Mouse (Mus musculus) hindbrain, embryonic 14.5 days (tissue): ENCODE measurements around the gene Hnrnph1. TPM values are rescaled to one million over a fixed set of nuclear protein-coding genes. Genes with fewer than 3 reads are reported as not detected.
A peak's percentile ranks its signal among the peaks of the same experiment; 100 is the strongest.

ENCODE experiments used
- ATAC-seq: fragments of 200-750 bp; cut with Nextera tagmentation; 2 replicates; pipeline ENCODE4 v1.8.0; 2017; ENCODE audit warnings: moderate number of reproducible peaks, mild to moderate bottlenecking, moderate TSS enrichment, moderate library complexity; ENCODE audit not compliant: low FRiP score
- DNase-seq: peaks from one replicate; pipeline ENCODE4 v3.0.0-alpha.2; 2015; ENCODE audit warnings: low spot score
- H3K27ac ChIP-seq: fragments of 300-500 bp; sonication (generic); 2 replicates; pipeline ENCODE4 v1.5.1; 2014; ENCODE audit warnings: mild to moderate bottlenecking, moderate library complexity
- H3K27me3 ChIP-seq: fragments of 300-500 bp; sonication (generic); 2 replicates; pipeline ENCODE4 v1.6.1; 2014; ENCODE audit warnings: mild to moderate bottlenecking, low read length, mixed read lengths; ENCODE audit not compliant: control insufficient read depth, insufficient read depth
- H3K36me3 ChIP-seq: fragments of 300-500 bp; sonication (generic); replicated peaks from 2 replicates; pipeline ENCODE4 v1.6.1; 2014; ENCODE audit not compliant: control insufficient read depth, insufficient read depth
- H3K4me1 ChIP-seq: fragments of 300-500 bp; sonication (generic); replicated peaks from 2 replicates; pipeline ENCODE4 v1.6.1; 2014; ENCODE audit warnings: antibody characterized with exemption, low read length, mixed read lengths; ENCODE audit not compliant: control insufficient read depth, insufficient read depth
- H3K4me2 ChIP-seq: fragments of 300-500 bp; sonication (generic); replicated peaks from 2 replicates; pipeline ENCODE4 v1.6.1; 2014; ENCODE audit warnings: mild to moderate bottlenecking, moderate library complexity
- H3K4me3 ChIP-seq: fragments of 300-500 bp; sonication (generic); replicated peaks from 2 replicates; pipeline ENCODE4 v1.5.1; 2014; ENCODE audit warnings: mild to moderate bottlenecking, low read length
- H3K9ac ChIP-seq: fragments of 300-500 bp; sonication (generic); 2 replicates; pipeline ENCODE4 v1.6.1; 2014
- H3K9me3 ChIP-seq: fragments of 300-500 bp; sonication (generic); 2 replicates; pipeline ENCODE4 v1.6.1; 2016; ENCODE audit warnings: low read length; ENCODE audit not compliant: control insufficient read depth
- WGBS: fragments of 180-500 bp; shearing (Covaris S2); extraction: QIAGEN DNeasy Blood & Tissue Kit; methylation state at CpG from one replicate; pipeline ENCODE4 v1.1.7; 2014; 5-methylcytosine and 5-hydroxymethylcytosine counted together
- polyA plus RNA-seq: library from polyadenylated mRNA; unstranded; fragments of >200 nt; fragmentation: Nextera tagmentation; extraction: Ambion mirVana; gene quantifications from 2 replicates; pipeline ENCODE4 v1.2.1, GENCODE M21; 2014

Hnrnph1 gene
- polyA plus RNA-seq, 1 experiment from 2014 or later: 429 TPM

- 48% methylated on average over 5 of the region's 5 CpGs for WGBS
Observed at GRCm38 (mm10) chr11:50421461-50421860, 44.7 kb downstream of the Hnrnph1 start.

DNA sequence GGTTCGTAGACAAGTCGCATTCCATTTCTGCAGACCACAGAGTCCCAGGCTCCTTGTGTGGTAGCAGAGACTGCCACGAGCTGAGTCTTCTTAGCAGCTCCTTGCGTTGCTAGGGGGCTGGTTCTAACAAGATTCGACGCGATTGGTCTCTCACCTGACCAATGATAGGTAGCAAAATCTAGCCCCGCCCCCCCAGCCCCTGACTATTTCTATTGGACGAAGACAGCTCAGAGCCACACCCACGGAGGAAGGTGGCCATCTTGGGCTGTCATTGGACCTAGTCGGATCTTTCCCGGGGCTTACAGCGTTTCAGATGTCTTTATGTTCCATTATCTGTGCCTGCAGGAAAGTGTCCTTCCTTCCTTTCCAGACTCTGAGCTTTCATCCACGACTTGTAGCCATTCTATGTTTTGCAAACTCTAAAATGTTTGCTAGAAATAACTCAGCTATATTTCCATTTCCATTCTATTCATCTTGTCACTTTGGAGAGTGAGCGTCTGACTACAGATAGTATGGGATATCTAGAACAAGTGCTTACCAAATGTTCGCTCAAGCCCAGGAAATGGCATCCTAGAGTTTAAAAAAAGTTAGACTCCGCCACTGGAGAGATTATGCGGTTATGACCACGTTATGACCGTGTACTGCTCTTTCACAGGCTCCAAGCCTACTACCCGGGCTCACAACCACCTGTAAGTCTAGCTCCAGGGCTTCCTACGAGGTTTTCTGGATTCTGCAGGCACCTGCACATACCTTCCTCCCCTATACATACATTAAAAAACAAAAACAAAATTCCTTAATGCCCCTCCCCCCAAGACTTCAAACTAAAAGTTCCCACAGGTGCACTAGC is 45.4 kb downstream of the Hnrnph1 start:
- Histone ChIP-seq H3K4me3 (peak overlapping the region; percentile 29), H3K9ac (peak overlapping the region; percentile 44), H3K4me1 (peaks cover 5% of the 10 kb centered on the region; the same call in 1 of the 2 replicates), H3K27ac (peak overlapping the region; percentile 80), H3K27me3 (no peaks in the 10 kb centered on the region), H3K9me3 (no peaks in the 10 kb centered on the region), H3K4me2 (peak overlapping the region; percentile 64), H3K36me3 (peaks cover 22% of the 10 kb centered on the region)
- DNase-seq (peak; percentile 89), ATAC-seq (peak; percentile 97)
- 26% methylated on average over 22 of the region's 22 CpGs for WGBS

More at GRCm38 (mm10) chr11:50421461-50421860, 44.7 kb downstream of the Hnrnph1 start:
- ATAC-seq (peak; percentile 5; the same call in 1 of the 2 replicates), DNase-seq (no peak)
- Histone ChIP-seq H3K4me2 (peak overlapping the region; percentile 64), H3K9me3 (no peaks in the 10 kb centered on the region), H3K9ac (peak overlapping the region; percentile 44), H3K27ac (no peak overlapping the region), H3K4me1 (peaks cover 5% of the 10 kb centered on the region; the same call in 1 of the 2 replicates), H3K4me3 (peak overlapping the region; percentile 29), H3K27me3 (no peaks in the 10 kb centered on the region), H3K36me3 (peaks cover 29% of the 10 kb centered on the region)

GRCm38 (mm10) chr11:50426056-50426455 is 49.3 kb downstream of the Hnrnph1 start:
- no peak overlapping the region for H3K27ac ChIP-seq
- no peaks in the 10 kb centered on the region for H3K36me3 ChIP-seq
- H3K4me3 ChIP-seq: no peak overlapping the region
- ATAC-seq (no peak), DNase-seq (no peak)
- peaks cover 10% of the 10 kb centered on the region; the same call in 1 of the 2 replicates for H3K4me1 ChIP-seq
- no peak overlapping the region for H3K9ac ChIP-seq
- 91% methylated on average over 4 of the region's 4 CpGs for WGBS
- H3K9me3 ChIP-seq: no peaks in the 10 kb centered on the region
- no peak overlapping the region for H3K4me2 ChIP-seq
- no peaks in the 10 kb centered on the region for H3K27me3 ChIP-seq

DNA sequence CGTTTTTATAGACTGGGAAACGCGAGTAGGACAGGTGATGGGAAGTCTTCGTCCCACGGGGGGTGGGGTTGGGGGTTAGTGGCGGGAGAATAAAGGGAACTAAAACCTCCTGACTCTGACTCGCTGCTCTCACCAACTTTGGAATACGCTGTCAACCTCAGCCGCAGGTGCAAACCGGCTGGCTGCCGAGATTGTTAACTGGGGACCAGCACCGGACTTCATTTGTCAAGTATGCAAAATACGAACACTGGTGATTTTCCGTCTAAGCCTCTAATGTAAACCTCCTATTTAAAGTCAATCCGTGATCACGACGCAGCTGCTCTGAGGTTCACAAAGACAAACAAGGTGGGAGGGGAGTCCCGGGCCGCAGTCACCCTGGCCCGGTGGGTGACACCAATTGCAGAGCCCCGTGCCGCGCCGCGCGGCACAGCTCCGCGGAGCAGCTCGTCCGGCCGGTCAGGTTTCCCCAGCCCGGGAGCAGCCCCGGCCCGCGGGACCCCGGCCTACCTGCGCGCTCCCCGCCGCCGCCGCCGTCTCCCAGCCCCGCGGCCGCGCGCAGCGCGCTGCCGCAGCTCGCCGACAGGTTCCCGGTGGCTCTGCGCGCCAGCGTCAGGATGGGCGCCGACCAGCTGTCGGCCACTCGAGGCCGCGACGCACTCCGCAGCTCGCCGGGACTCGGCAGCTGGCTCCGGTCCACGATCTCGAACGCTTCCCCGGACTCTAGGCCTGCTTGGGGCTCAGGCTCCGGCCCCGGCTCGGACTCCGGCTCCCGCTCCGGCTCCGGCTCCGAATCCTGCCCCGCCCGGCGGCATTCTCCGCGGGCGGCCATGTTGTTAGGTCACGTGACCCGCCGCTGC is 53.7 kb downstream of the Hnrnph1 start, which contains the start of gene Rufy1:
Gene Rufy1, minus strand, starts transcription at position 849 of the 857 bp plus-strand sequence.
- Histone ChIP-seq H3K36me3 (no peaks in the 10 kb centered on the region), H3K27ac (peak within 1 kb of the TSS; percentile 96), H3K4me3 (peak within 1 kb of the TSS; percentile 65), H3K9me3 (no peaks in the 10 kb centered on the region), H3K4me1 (peaks cover 11% of the 10 kb centered on the region), H3K27me3 (no peaks in the 10 kb centered on the region), H3K4me2 (peak within 1 kb of the TSS; percentile 75), H3K9ac (peak within 1 kb of the TSS; percentile 86)
- DNase-seq (peak; percentile 84), ATAC-seq (peak; percentile 85)
- whole genome bisulfite sequencing: under 1% methylated on average over 87 of the region's 90 CpGs

DNA sequence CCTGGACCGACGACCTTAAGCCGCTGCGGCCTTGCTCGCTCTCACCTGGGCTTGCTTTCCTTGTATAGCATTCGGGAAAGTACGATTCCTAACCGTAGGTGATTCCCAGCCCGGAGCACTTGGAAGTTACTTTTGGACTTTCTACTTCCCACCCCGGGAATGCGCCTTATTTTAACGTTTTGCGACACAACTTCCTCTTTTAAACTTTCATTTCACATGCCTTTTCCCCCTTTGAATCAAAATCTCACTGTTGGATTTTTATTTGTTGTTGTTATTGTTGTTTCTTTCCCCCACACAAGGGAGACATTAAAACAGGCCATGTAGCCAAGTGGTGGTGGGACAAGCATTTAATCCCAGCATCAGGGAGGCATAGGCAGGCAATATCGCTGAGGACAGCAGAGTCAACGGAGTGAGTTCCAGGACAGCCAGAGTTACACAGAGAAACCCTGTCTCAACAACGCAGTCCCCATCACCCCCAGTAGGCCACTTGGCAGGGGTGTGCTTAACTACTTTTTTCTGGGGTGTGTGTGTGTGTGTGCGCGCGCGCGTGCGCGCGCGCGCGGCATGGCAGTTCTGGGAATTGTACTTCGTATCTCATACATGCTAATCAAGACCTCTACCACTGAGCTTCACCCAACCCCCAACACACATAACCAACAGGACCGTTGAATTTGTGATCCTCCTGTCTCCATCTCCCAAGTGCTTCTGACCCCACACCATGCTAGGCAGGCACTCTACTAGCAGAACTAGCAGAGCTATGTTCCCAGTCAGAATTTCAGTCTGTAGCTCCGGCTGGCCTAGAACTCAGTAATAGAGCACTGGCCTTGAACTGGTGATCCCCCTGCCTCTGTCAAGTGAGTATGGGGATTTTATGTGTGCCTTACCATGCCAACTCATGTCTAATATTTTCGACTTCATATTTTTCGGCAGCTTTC is 54.6 kb downstream of the Hnrnph1 start:
- no peaks in the 10 kb centered on the region for H3K27me3 ChIP-seq
- H3K4me2 ChIP-seq: peak overlapping the region; percentile 75
- no peak for DNase-seq
- peak overlapping the region; percentile 86 for H3K9ac ChIP-seq
- no peak for ATAC-seq
- H3K4me3 ChIP-seq: peak overlapping the region; percentile 65
- 31% methylated on average over 32 of the region's 32 CpGs for WGBS
- no peaks in the 10 kb centered on the region for H3K9me3 ChIP-seq
- peak overlapping the region; percentile 96 for H3K27ac ChIP-seq
- peaks cover 11% of the 10 kb centered on the region for H3K4me1 ChIP-seq
- no peaks in the 10 kb centered on the region for H3K36me3 ChIP-seq

- H3K27ac ChIP-seq: no peak overlapping the region
Observed at GRCm38 (mm10) chr11:50432069-50432440, 55.3 kb downstream of the Hnrnph1 start.

DNA sequence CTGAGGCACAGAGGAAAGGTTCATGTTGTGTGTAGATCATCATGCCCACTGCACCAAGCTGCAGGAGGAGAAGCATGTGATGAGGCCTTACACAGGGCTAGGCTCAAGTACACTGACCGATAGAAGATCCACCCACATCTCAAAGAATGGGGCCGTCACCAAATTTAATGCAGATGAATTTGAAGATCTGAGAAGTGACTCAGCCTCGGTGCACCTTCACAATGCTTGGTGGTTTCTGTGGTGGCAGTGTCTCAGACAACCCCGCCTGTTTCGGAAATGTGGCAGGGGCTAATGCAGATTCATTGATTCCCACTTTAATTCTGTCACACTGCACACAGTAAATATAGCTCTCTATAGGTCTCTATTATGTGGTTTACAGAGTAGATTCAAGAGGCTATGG is 56.1 kb downstream of the Hnrnph1 start:
- no peaks in the 10 kb centered on the region for H3K27me3 ChIP-seq
- no peaks in the 10 kb centered on the region for H3K36me3 ChIP-seq
- H3K27ac ChIP-seq: no peak overlapping the region
- DNase-seq (no peak), ATAC-seq (no peak)
- H3K4me1 ChIP-seq: peaks cover 11% of the 10 kb centered on the region
- H3K4me3 ChIP-seq: no peak overlapping the region
- 93% methylated on average over 5 of the region's 5 CpGs for WGBS
- H3K4me2 ChIP-seq: no peak overlapping the region
- H3K9ac ChIP-seq: no peak overlapping the region
- no peaks in the 10 kb centered on the region for H3K9me3 ChIP-seq

More at GRCm38 (mm10) chr11:50432069-50432440, 55.3 kb downstream of the Hnrnph1 start:
- no peak for DNase-seq
- no peaks in the 10 kb centered on the region for H3K9me3 ChIP-seq
- no peak overlapping the region for H3K4me2 ChIP-seq
- no peak overlapping the region for H3K4me3 ChIP-seq
- no peaks in the 10 kb centered on the region for H3K36me3 ChIP-seq
- 95% methylated on average over 3 of the region's 3 CpGs for WGBS
- H3K27me3 ChIP-seq: no peaks in the 10 kb centered on the region
- no peak for ATAC-seq
- no peak overlapping the region for H3K9ac ChIP-seq
- peaks cover 11% of the 10 kb centered on the region for H3K4me1 ChIP-seq
